Mouse (Mus musculus) inflammation-experienced regulatory T-cells, adult 6 months (primary cell): Measurements from ENCODE around the gene Galntl6. TPM values are rescaled to one million over a fixed set of nuclear protein-coding genes. Genes with fewer than 3 reads are reported as not detected.

Experiments
- ATAC-seq: one replicate; pipeline ENCODE4 v1.8.0; 2017
- polyA plus RNA-seq, 3 experiments: library from polyadenylated mRNA; unstranded; fragments of 100-300 nt; shearing (Covaris generic); gene quantifications; one replicate each; pipeline ENCODE4 v1.2.1; 2017

Gene Galntl6
- polyA plus RNA-seq, 3 experiments from 2014 or later = 0.05 TPM; not detected in 2

DNA sequence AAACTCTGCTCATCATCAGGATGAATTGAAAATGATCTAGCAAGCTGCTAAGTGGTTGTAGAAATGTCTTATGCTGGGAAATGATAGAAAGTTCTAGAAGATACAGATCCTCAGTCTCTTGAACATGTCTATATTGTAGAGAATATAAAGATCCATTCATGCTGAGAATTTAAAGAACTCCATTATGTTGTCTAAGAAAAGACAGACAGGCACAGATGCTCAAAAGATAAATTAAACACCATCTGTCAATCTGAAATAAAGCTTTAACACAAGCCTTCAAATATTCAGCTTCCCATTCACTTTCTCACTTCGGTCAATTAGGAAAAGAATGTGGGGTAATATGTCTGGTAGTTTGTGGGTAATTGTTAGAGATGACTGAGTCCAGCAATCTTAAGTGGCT lies 658.8 kb downstream of the Galntl6 start:
- no peak for ATAC-seq

- ATAC-seq = no peak
Measured at GRCm38 (mm10) chr8:58244830-58245229, 667.6 kb downstream of the Galntl6 start.

DNA sequence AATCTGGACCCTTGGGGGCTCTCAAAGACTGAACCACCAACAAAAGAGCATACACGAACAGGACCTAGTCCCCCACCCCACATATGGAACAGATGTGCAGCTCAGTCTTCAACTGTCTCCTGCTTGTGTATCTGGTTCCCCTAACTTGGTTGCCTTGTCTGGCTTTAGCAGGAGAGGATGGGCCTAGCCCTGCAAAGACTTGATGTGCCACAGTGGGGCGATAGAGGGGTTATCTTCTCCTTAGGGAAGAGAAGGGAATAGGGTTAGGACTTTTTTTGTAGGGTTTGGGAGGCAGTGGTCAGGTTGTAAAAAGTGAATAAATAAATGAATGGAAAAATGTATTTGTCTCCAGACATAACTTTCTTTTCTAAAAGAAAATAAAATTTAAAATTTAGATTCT lies 678.2 kb downstream of the Galntl6 start:
- no peak for ATAC-seq

DNA sequence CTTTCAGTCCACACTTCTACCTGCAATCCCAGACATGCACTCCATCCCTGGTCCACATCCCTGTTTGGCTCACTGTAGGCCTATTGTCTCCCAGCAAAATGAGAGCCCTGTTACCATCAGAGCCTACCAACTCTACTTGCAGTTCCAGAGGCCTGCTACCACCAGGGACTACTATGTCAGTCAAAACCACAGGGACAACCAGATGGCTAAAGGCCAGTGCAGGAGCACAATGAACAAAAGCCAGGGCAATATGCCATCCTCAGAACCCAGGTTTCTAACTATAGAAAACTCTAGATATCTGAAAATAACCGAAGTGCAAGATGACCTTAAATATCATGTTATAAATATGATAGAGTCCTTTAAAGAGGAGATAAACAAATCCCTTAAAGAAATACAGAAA lies 683.7 kb downstream of the Galntl6 start:
- no peak for ATAC-seq

- no peak for ATAC-seq
Measured at GRCm38 (mm10) chr8:58217885-58218284, 694.6 kb downstream of the Galntl6 start.

GRCm38 (mm10) chr8:58189694-58190093 lies 722.7 kb downstream of the Galntl6 start:
- no peak for ATAC-seq

GRCm38 (mm10) chr8:58146961-58147360 lies 765.5 kb downstream of the Galntl6 start:
- ATAC-seq = no peak

DNA sequence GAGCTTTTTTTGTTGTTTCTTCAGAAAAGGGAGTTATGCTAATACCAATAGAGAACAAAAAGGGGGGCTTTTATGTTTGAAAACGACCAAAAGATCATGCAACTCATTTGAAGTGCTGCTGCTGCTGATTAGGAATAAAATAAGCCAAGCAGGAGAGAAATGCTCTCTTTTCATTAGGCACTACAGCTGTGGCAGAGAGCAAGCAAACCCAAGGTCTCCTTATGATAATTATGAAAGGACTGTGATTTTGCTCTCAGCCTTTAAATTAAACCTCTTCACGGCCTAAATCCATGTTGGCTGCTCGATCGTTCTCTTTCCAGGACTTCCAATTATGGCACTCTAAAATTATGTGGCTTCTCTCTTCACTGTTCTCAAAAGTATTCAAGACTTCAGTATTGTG lies 825.7 kb downstream of the Galntl6 start:
- ATAC-seq = no peak

DNA sequence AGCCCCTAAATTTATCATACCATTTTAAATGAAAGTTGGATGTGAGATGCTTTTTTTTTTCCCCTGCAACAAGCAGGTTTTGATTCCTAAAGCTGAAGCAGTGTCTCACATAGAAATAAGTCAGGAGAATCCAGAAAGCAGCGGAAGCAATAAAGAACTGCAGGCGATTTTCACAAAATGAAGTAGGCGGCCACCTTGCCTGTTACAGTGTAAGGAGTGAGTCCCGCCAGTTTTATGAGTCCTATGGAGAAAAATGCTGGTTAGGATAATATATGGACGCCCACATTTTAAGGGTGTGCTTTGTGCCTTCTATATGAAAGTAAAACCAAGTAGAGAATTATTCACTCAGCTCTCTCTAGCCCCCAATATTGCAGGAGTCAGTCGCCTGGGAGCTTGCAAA lies 827.5 kb downstream of the Galntl6 start:
- no peak for ATAC-seq

GRCm38 (mm10) chr8:58081715-58082114 lies 830.7 kb downstream of the Galntl6 start:
- no peak for ATAC-seq

GRCm38 (mm10) chr8:58074611-58075010 lies 837.8 kb downstream of the Galntl6 start:
- no peak for ATAC-seq

- ATAC-seq = no peak
Measured at GRCm38 (mm10) chr8:58073733-58074132, 838.7 kb downstream of the Galntl6 start.

- ATAC-seq = no peak
Measured at GRCm38 (mm10) chr8:58032271-58032670, 880.2 kb downstream of the Galntl6 start.

DNA sequence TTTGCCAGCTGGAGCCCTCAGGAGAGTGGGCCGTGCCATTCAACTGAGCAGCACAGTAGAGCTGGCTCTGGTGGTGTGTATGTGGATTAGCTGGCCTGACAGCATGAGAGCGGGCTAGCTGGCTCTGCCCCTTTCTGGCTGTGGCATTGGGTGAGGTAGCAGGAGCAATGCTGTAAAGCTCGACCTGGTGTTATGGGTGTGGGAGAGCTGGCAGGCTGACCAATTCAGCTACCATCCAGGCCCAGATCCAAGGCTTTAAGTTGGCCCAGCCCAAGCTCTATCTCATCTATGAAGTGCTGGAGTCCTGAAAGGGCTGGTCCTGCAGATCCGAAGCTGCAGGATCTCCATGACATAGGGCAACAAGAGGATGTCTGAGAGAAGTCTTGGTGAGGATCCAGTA lies 886.9 kb downstream of the Galntl6 start:
- ATAC-seq = no peak

DNA sequence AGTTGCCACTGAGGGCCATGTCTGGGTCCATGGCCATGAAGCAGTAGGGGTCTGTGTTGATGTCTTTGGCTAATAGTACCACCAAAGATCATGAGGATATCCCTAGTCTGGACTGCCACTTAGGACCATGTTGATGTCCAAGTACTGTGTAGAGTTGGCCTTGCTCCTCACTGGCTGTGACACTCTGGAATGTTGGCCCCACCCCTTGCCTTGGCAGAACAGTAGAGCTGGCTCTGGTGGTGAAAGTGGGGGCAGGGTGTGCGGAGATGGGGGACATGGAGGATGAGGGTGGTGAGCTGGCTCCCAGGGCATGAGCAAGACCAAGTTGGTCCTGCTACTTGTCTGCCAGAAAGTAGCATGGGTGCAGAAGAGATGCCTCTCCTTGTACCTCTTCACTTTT lies 887.3 kb downstream of the Galntl6 start:
- no peak for ATAC-seq

DNA sequence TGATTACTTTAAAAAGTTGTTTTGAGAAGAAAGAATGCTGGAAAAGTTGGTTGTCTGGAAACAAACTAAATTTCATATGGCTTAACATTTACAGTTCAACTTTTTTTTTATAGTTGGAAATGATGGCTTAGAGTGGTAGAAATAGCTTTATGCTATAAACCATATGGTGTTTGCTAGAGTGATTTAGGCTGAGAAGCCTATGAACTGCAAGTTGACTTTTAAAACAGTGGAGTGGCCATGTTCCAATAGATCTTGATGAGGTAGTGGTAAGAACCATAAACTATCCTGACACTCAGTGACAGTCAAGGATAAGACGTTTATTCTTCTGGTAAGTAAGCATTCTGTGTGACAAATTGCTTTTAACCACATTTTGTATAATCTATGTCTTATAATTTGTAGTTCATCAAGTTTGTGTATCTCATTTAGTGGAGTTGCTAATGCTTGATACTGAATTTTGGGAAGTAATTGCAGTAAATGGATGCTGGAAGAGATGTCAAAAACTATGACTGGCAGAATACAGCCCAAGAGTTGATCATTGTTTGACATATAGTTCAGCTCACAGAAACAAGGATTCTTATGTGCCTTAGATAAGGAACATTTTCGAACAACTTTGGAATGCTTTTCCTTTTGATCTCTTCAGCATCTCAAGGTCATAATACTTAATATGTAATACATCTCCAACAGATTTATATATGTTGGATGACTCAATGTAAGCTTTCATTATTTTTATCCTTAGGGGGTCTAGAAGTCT lies 888.8 kb downstream of the Galntl6 start:
- ATAC-seq = no peak

GRCm38 (mm10) chr8:57989428-57990171 lies 922.8 kb downstream of the Galntl6 start:
- no peak for ATAC-seq

GRCm38 (mm10) chr8:57977372-57977771 lies 935.1 kb downstream of the Galntl6 start:
- no peak for ATAC-seq

DNA sequence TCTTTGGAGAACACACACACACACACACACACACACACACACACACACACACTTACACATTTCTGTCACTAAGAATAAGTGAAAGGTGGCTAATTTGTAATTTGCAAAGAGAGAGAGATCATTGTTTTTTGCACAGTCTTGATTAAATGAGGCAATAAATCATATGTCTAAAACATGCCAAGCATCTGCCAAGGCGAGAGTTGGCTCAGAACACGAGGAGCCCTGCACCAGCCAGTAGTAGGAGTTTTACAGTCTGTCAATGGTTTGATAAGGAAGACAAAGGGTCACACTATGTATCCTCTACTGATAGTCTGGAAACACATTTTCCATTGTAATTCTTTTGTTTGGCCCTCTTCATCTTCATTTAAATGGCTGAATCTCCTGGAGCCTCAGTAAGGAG lies 938.3 kb downstream of the Galntl6 start:
- no peak for ATAC-seq

DNA sequence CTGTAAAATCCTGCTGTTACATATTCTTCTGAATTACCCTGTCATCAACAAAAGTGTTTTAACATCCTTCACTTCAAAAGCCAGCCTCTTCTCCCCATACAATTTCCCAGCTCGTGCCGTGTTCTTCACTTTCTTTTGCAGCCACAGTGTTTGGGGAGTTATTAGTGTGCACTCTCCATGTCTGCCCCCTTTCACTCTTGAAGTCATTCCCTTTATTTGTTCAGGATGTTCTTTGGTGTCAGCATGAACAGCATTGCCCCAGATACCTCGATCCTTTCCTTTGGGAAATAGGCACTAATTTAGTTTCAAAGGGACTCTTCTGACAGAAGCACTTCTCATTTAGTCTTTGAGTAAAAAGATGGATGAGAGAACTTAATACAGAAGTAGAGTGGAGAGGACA lies 939.6 kb downstream of the Galntl6 start:
- ATAC-seq = no peak

DNA sequence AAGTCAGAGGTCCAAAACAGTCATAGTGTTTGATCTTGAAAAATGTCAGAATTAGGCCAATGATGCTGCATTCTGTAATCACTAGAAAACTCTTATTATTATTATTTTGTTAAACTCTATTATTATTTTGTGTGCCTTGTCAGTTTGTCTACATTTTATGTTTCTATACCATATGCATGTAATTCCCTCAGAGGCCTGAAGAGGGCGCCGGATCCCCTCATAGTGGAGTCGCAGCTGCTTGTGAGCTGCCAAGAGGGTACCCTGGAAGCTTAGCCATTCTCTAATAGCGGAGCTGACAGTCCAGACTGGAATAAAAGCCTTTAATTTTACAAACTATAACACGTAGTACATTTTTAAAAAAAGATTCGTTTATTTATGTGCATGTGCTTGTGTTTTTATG lies 945.8 kb downstream of the Galntl6 start:
- no peak for ATAC-seq

- no peak for ATAC-seq
Measured at GRCm38 (mm10) chr8:57965508-57965907, 946.9 kb downstream of the Galntl6 start.

- no peak for ATAC-seq
Measured at GRCm38 (mm10) chr8:57962286-57963110, 949.9 kb downstream of the Galntl6 start.
